Mouse (Mus musculus): Measurements from ENCODE around the gene Anapc16. TPM values are rescaled to one million over a fixed set of nuclear protein-coding genes. Genes with fewer than 3 reads are reported as not detected.

The Anapc16 gene
- total and polyA plus RNA-seq, 3 experiments: 53.7 to 61.5 TPM; not detected in 1

DNA sequence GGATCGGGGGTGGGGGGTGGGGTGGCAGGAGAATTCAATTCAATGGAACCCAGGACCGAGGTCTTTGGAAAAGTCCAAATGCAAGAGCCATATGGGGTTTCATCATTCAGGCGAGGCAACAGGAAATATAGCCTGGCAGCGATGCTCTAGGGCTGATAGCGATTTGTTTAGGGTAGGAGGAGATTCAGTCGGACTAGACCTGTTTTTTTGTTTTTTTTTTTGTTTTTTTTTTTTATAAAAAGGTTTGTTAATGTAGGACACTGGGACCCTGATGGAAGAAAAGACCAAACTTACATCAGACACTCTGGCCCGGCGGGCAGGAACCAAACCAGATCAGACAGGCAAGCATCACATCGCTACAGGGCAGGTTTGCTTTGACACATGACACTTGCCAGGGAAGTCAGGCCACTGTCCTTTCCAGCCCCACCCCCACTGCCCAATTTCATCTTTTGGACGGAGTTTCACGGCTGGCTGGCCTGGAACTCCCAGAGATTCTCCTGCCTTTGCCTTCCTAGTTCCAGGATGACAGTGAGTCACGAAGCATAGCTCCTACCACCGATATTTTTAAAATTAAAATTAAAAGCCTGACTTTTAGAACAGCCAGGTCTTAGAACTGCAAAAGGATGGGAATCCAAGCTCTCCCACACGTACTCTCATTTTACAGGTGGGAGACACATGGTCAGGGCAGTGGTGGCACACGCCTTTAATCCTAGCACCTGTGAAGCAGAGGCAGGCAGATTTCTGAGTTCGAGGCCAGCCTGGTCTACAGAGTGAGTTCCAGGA lies 50.0 kb downstream of the Anapc16 start (continued):
- no peak for TF ChIP-seq USF2 (IDR thresholded peaks at IDR 0.05; ENCODE audit: borderline replicate concordance in 1 of 2, insufficient read depth in 1 of 2, low read depth in 1 of 2, low read length in 2 of 2)
- no peak for TF ChIP-seq CHD2 (IDR thresholded peaks at IDR 0.05; ENCODE audit: low read length)
- no peak for TF ChIP-seq RCOR1 (IDR thresholded peaks at IDR 0.05; ENCODE audit: low read depth, low read length)
- TF ChIP-seq UBTF (IDR thresholded peaks at IDR 0.05; ENCODE audit: borderline replicate concordance, insufficient read depth, low read depth, low read length): no peak
- TF ChIP-seq ETS1 (IDR thresholded peaks at IDR 0.05; ENCODE audit: low read depth, low read length): peak; percentile 72
- peak; percentile 36; the same call in 1 of the 2 replicates for TF ChIP-seq MYC (IDR thresholded peaks at IDR 0.05; ENCODE audit: low read depth, low read length)
- TF ChIP-seq CTCF (IDR thresholded peaks at IDR 0.05 in 2 of 3, conservative IDR thresholded peaks at IDR 0.05 in 1 of 3; ENCODE audit: control insufficient read depth in 1 of 3, insufficient read depth in 1 of 3, low read depth in 2 of 3, low read length in 3 of 3, poor library complexity in 1 of 3, severe bottlenecking in 1 of 3): no peak
- no peak for TF ChIP-seq E2F4 (IDR thresholded peaks at IDR 0.05; ENCODE audit: borderline replicate concordance, low read depth, low read length)
- no peak for TF ChIP-seq POLR2AphosphoS5 (IDR thresholded peaks at IDR 0.05; ENCODE audit: borderline replicate concordance, low read depth, low read length)
- 0 out of 2 replicates have a peak, but pooled peaks have one; percentile 43 for TF ChIP-seq POLR2AphosphoS2 (IDR thresholded peaks at IDR 0.05; ENCODE audit: low read length)
- no peak for TF ChIP-seq MYB (IDR thresholded peaks at IDR 0.05; ENCODE audit: low read depth, low read length)

DNA sequence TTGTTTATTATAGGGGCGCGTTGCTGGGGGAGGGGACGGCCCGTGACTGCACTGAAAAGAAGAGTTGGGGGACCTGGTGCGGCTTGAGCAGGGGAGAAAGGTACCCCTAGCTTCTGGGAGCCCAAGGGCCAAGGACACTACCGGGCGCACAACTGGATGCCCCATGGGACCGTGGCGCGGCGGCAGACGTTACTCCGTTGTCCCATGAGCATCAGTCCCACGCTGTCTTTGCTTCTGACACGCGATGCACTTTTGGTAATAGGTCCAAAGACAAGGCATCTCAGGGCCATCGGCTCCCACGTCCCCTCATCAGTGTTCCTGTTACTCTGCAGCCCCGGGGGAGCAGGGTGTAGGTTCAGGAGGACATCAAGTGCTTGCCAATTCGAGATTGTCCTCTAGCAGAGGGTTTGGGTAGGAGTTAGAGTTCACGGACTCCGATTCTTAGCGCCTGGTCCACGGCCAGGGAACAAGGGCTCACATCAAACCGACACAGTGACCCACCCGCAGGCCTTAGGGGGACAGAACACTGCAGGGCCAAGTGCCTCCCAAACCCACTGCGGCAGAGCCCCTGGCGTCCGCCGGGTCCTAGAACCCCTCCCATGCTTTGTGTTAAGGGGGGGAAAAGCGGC lies 50.7 kb downstream of the Anapc16 start:
- Histone ChIP-seq H3K27me3 (ENCODE audit: control insufficient read depth in 1 of 2, insufficient read depth in 2 of 2, low read length in 2 of 2) (peaks cover 0 to 4% of the 10 kb centered on the region in 2 experiments; a peak in 3 of 4 replicates), H3K36me3 (ENCODE audit: control insufficient read depth in 1 of 2, insufficient read depth in 2 of 2, low read length in 2 of 2) (peaks cover 0 to 24% of the 10 kb centered on the region in 2 experiments; a peak in 2 of 4 replicates)
- DNase-seq (ENCODE audit: low read depth, low spot score): peak; percentile 74

More for the DNA sequence above, 50.7 kb downstream of the Anapc16 start:
- H3K9me3 ChIP-seq (replicated peaks; ENCODE audit: insufficient read depth, low read length): no peaks in the 10 kb centered on the region
- TF ChIP-seq CHD2 (IDR thresholded peaks at IDR 0.05; ENCODE audit: low read length) (no peak), POLR2AphosphoS2 (IDR thresholded peaks at IDR 0.05; ENCODE audit: low read length) (no peak), BHLHE40 (IDR thresholded peaks at IDR 0.05; ENCODE audit: borderline replicate concordance, low read depth, low read length) (no peak), POLR2AphosphoS5 (IDR thresholded peaks at IDR 0.05; ENCODE audit: borderline replicate concordance, low read depth, low read length) (peak; percentile 68; the same call in 1 of the 2 replicates), NELFE (IDR thresholded peaks at IDR 0.05; ENCODE audit: low read depth, low read length) (no peak)
- H3K27ac ChIP-seq (ENCODE audit: control insufficient read depth, low read depth, low read length): peak overlapping the region; percentile 98
- H3K4me3 ChIP-seq (ENCODE audit: control insufficient read depth in 1 of 2, insufficient read depth in 1 of 2, low read depth in 2 of 2, low read length in 2 of 2): peak overlapping the region; percentile 88 to 93
- peak overlapping the region; percentile 96 for H3K9ac ChIP-seq (ENCODE audit: control insufficient read depth, low read depth, low read length, poor library complexity, severe bottlenecking)
- H3K4me1 ChIP-seq (ENCODE audit: control insufficient read depth in 1 of 2, insufficient read depth in 2 of 2, low read length in 2 of 2): peaks cover 15 to 26% of the 10 kb centered on the region in 2 experiments
- peaks cover 18% of the 10 kb centered on the region for H3K79me2 ChIP-seq (ENCODE audit: control insufficient read depth, insufficient read depth, low read length, poor library complexity)

Measured in MEL (cell line).